Mouse (Mus musculus) spleen, postnatal 10 days (tissue): ENCODE measurements around the gene Cage1.

Source experiments
- DNase-seq, 2 experiments: peaks; one replicate each; pipeline ENCODE4 v3.0.0; 2021 to 2022; ENCODE audit warnings: low spot score in 2 of 2

The Cage1 gene

GRCm38 (mm10) chr13:38037044-38037687 is at the start of gene Cage1:
TSS of gene Cage1 (minus strand) at chr13:38037069.
- DNase-seq = peak; percentile 95 to 97

- DNase-seq = no peak
Observed at GRCm38 (mm10) chr13:38081161-38081560, 44.3 kb upstream of the Cage1 start.

- no peak for DNase-seq
Observed at GRCm38 (mm10) chr13:38080725-38081124, 43.9 kb upstream of the Cage1 start.

- no peak for DNase-seq
Observed at GRCm38 (mm10) chr13:38080014-38080413, 43.1 kb upstream of the Cage1 start.

GRCm38 (mm10) chr13:38079366-38079765 is 42.5 kb upstream of the Cage1 start:
- DNase-seq = no peak

- no peak for DNase-seq
Observed at GRCm38 (mm10) chr13:38078836-38079235, 42.0 kb upstream of the Cage1 start.

- no peak for DNase-seq
Observed at GRCm38 (mm10) chr13:38077113-38077512, 40.2 kb upstream of the Cage1 start.

GRCm38 (mm10) chr13:38074404-38074803 is 37.5 kb upstream of the Cage1 start:
- DNase-seq = no peak

GRCm38 (mm10) chr13:38073374-38074307 is 36.8 kb upstream of the Cage1 start:
- no peak for DNase-seq

GRCm38 (mm10) chr13:38070945-38071344 is 34.1 kb upstream of the Cage1 start:
- DNase-seq = no peak

- peak in 1 of 2 experiments; percentile 30 for DNase-seq
Observed at GRCm38 (mm10) chr13:38064854-38065663, 28.2 kb upstream of the Cage1 start.

- DNase-seq = no peak
Observed at GRCm38 (mm10) chr13:38062678-38063077, 25.8 kb upstream of the Cage1 start.

GRCm38 (mm10) chr13:38049888-38050287 is 13.0 kb upstream of the Cage1 start:
- DNase-seq = no peak

- no peak for DNase-seq
Observed at GRCm38 (mm10) chr13:38037811-38038210, 942 bp upstream of the Cage1 start.

- DNase-seq = peak; percentile 19 to 49
Observed at GRCm38 (mm10) chr13:38036343-38037043, 376 bp downstream of the Cage1 start, which contains the start of gene Riok1. TSS of gene Riok1 (plus strand) at chr13:38036995.

- no peak for DNase-seq
Observed at GRCm38 (mm10) chr13:38028407-38028806, 8.5 kb downstream of the Cage1 start.

GRCm38 (mm10) chr13:38027618-38028248 is 9.1 kb downstream of the Cage1 start:
- no peak for DNase-seq

GRCm38 (mm10) chr13:38025874-38026273 is 11.0 kb downstream of the Cage1 start:
- peak in 1 of 2 experiments; percentile 44 for DNase-seq

GRCm38 (mm10) chr13:38018791-38019190 is 18.1 kb downstream of the Cage1 start:
- DNase-seq = no peak

- no peak for DNase-seq
Observed at GRCm38 (mm10) chr13:38015591-38015990, 21.3 kb downstream of the Cage1 start.

GRCm38 (mm10) chr13:38012436-38012835 is 24.4 kb downstream of the Cage1 start:
- no peak for DNase-seq
